Mouse (Mus musculus): ENCODE results near the gene Gm17677.

Gene Gm17677

GRCm38 (mm10) chr9:35740749-35741148 lies at the start of gene Gm17677:
TSS of gene Gm17677 (plus strand) at chr9:35741049.
- DNase-seq, result no peak

- no peak for DNase-seq
Measured at GRCm38 (mm10) chr9:35691924-35692323, 48.9 kb upstream of the Gm17677 start.

GRCm38 (mm10) chr9:35707265-35707664 lies 33.6 kb upstream of the Gm17677 start:
- no peak for DNase-seq

GRCm38 (mm10) chr9:35756843-35757242 lies 16.0 kb downstream of the Gm17677 start:
- DNase-seq, result no peak

- no peak for DNase-seq
Measured at GRCm38 (mm10) chr9:35778009-35778408, 37.2 kb downstream of the Gm17677 start, which contains the start of gene Gm17727. TSS of gene Gm17727 (minus strand) at chr9:35778109.

DNA sequence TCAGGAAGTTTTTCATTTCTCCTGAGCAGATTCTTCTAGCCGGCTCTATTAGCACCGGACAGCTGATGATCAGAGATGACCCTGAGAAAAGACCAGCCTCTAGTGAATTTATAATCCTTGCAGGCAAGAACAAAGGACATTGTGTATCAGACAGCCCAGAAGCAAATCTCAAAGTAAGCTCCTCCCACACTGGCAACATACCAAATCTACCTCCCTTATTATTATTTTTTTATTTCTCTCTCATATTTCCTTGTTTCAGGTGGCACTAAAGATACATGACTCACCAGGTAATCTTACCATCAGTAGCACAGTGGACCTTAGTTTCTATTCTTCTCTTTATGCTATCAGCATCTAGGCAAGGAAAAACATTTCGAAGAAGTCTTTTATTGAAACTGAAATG lies 49.2 kb downstream of the Gm17677 start, which contains the start of the genes Gm27235 and D730048I06Rik:
TSS of gene Gm27235 (minus strand) at position 101 of the 400 bp plus-strand sequence.
TSS of gene D730048I06Rik (minus strand) at position 112 of the 400 bp plus-strand sequence.
- DNase-seq, result no peak
